Mouse (Mus musculus): Measurements from ENCODE around the gene Atp1a1.

DNA sequence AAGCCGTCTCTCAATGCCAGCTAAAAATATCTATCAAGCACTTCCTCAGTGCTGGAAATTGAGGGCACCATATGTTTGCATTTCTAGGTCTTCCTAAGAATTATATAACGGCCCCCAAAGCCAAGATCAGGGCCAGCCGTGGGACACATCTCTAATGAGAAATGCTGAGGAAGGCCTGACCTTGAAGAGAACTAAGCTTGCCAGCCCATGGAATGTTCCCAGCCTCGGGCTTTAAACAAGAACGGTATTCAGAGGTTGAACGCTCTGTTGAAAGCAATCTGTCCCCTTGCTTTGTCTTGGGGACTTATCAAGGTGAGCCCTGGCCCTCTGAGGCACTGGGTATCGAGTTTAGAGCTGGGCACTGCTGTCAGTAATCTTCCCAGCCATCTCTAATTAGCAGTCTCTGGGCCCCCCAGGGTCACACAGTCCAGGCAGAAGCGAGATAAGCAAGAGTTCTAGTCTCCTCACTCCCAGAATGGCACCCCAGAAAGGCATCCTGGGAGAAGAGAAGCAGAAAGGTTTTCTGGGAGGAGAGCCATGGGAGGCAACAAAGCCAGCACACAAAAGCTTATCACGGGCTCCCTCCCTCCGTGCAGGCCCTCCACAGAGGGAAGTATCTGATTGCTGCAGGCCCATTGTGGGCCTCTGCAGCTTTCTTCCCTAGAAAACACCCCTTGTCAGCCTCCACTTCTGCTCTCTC lies 41.8 kb downstream of the Atp1a1 start:
- TF ChIP-seq CTCF (IDR thresholded peaks at IDR 0.05; ENCODE audit: control insufficient read depth, insufficient read depth, low read length): no peak
- TF ChIP-seq POLR2A (IDR thresholded peaks at IDR 0.05; ENCODE audit: borderline replicate concordance, control insufficient read depth, low read depth, low read length): no peak

Measured in bone marrow, adult 2 months (tissue).